11 mouse cellular contexts compared by ENCODE assay signal in the genomic region with DNA sequence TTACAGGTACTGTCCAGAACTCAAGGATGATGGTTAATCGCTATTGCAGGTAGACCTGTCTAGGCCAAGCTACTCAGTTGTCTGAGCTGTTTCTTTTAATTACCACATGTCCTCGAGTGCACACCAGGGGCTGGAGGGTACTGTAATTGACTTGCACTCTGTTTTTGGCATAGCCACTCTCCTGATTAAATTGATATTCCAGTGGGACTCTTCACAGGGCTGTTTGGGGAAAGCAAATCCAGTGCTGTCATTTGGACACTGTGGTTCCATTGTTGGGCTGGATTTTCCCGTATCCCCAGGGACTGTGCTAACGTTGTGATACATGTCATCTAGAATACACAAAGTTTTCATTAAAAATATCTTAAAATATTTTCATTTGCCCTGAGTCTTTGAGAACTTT. TPM values are rescaled to one million over a fixed set of nuclear protein-coding genes. Genes with fewer than 3 reads are reported as not detected.
A peak's percentile ranks its signal among the peaks of the same experiment; 100 is the strongest.
DNase-seq lines count a peak whose midpoint lies in the region; ATAC-seq lines count a peak whose summit lies in the region.
"Had no signal": no experiment of that assay in that cellular context is flagged by ENCODE, and none has a peak within 500 bp of the region (broad histone marks: within the 10 kb centered on the region; RNA-seq: fewer than 3 reads in every experiment).

No protein-coding gene starts in this region.

- H3K4me1 ChIP-seq in kidney, embryonic 16.5 days (ENCODE audit: insufficient read depth, low read length) = peaks cover 12% of the 10 kb centered on the region; the same call in 1 of the 2 replicates
- H3K4me1 ChIP-seq in forebrain, embryonic 14.5 days (ENCODE audit: control insufficient read depth, insufficient read depth, low read length) = peaks cover 13% of the 10 kb centered on the region
- H3K4me1 ChIP-seq in midbrain, embryonic 11.5 days (ENCODE audit: control insufficient read depth, insufficient read depth, low read length) = peaks cover 17% of the 10 kb centered on the region

- peak overlapping the region; percentile 68 for H3K4me2 ChIP-seq in kidney, embryonic 16.5 days (replicated peaks; ENCODE audit: low read depth, low read length)
- peak overlapping the region; percentile 70; the same call in 1 of the 2 replicates for H3K4me2 ChIP-seq in forebrain, embryonic 14.5 days (ENCODE audit: low read length)
- peak overlapping the region; percentile 75; the same call in 1 of the 2 replicates for H3K4me2 ChIP-seq in midbrain, embryonic 11.5 days

- no peak overlapping the region; the same call in 1 of the 2 replicates for H3K9ac ChIP-seq in kidney, embryonic 16.5 days (replicated peaks; ENCODE audit: low read length)
- no peak overlapping the region; the same call in 1 of the 2 replicates for H3K9ac ChIP-seq in forebrain, embryonic 14.5 days (ENCODE audit: low read length)
- H3K9ac ChIP-seq in midbrain, embryonic 11.5 days (ENCODE audit: low read length) = no peak overlapping the region

- H3K9me3 ChIP-seq in kidney, embryonic 16.5 days (ENCODE audit: low read length) = no peaks in the 10 kb centered on the region
- no peaks in the 10 kb centered on the region for H3K9me3 ChIP-seq in forebrain, embryonic 14.5 days (replicated peaks; ENCODE audit: control insufficient read depth, low read length)
- H3K9me3 ChIP-seq in midbrain, embryonic 11.5 days (ENCODE audit: control insufficient read depth, low read length) = no peaks in the 10 kb centered on the region

- no peak overlapping the region for H3K27ac ChIP-seq in kidney, embryonic 16.5 days (ENCODE audit: low read length)
- H3K27ac ChIP-seq in forebrain, embryonic 14.5 days (ENCODE audit: low read depth, low read length) = no peak overlapping the region
- H3K27ac ChIP-seq in midbrain, embryonic 11.5 days (ENCODE audit: low read depth, low read length) = no peak overlapping the region

- WGBS in kidney, embryonic 16.5 days = 70% methylated on average over 4 of the region's 4 CpGs
- 54% methylated on average over 4 of the region's 4 CpGs for WGBS in forebrain, embryonic 14.5 days
- 79% methylated on average over 4 of the region's 4 CpGs for WGBS in midbrain, embryonic 11.5 days

- no peaks in the 10 kb centered on the region for H3K27me3 ChIP-seq in kidney, embryonic 16.5 days (ENCODE audit: insufficient read depth, low read length)
- H3K27me3 ChIP-seq in forebrain, embryonic 14.5 days (replicated peaks; ENCODE audit: control insufficient read depth, insufficient read depth, low read length) = no peaks in the 10 kb centered on the region
- no peaks in the 10 kb centered on the region for H3K27me3 ChIP-seq in midbrain, embryonic 11.5 days (ENCODE audit: control insufficient read depth, insufficient read depth, low read length)
- H3K27me3 ChIP-seq: Patski had no signal

- no peak overlapping the region; the same call in 1 of the 2 replicates for H3K4me3 ChIP-seq in kidney, embryonic 16.5 days (ENCODE audit: low read length)
- H3K4me3 ChIP-seq in forebrain, embryonic 14.5 days (ENCODE audit: low read depth, low read length) = no peak overlapping the region
- H3K4me3 ChIP-seq in midbrain, embryonic 11.5 days (ENCODE audit: low read depth, low read length) = no peak overlapping the region

- H3K36me3 ChIP-seq in kidney, embryonic 16.5 days (ENCODE audit: insufficient read depth, low read length) = no peaks in the 10 kb centered on the region
- H3K36me3 ChIP-seq in forebrain, embryonic 14.5 days (ENCODE audit: control insufficient read depth, insufficient read depth, low read length) = no peaks in the 10 kb centered on the region
- H3K36me3 ChIP-seq in midbrain, embryonic 11.5 days (ENCODE audit: control insufficient read depth, insufficient read depth, low read length) = no peaks in the 10 kb centered on the region

- DNase-seq in kidney, postnatal 36 days = no peak
- DNase-seq in brain, adult 2 months (ENCODE audit: low read depth, low spot score) = peak; percentile 39
- no peak for DNase-seq in forebrain, embryonic 14.5 days (ENCODE audit: low spot score)
- no peak for DNase-seq in midbrain, embryonic 11.5 days (ENCODE audit: low spot score, missing footprints)
- no peak for DNase-seq in adrenal gland, postnatal 14 days
- no peak for DNase-seq in embryo, embryonic 10.5 days (ENCODE audit: low spot score)
- DNase-seq in urinary bladder, adult 18-20 months (ENCODE audit: low spot score in 2 of 2) = no peak
- DNase-seq: lung, postnatal 14 days; thymus, adult 2 months had no signal

- no peak for ATAC-seq in kidney, embryonic 16.5 days (ENCODE audit: low FRiP score, low TSS enrichment)
- no peak for ATAC-seq in forebrain, embryonic 14.5 days
- no peak for ATAC-seq in midbrain, embryonic 11.5 days (ENCODE audit: low FRiP score)
- ATAC-seq: Patski had no signal

RNA-seq across cellular contexts. Expression of a gene that starts 11.8 kb away (rescaled TPM):
- polyA plus RNA-seq in kidney, embryonic 16.5 days (2015; fragmentation: Nextera tagmentation; extraction: Ambion mirVana) = 9.5 and 10.1 TPM in 2 replicates
- 16.4 and 16.6 TPM in 2 replicates for polyA plus RNA-seq in forebrain, embryonic 14.5 days (2014; fragmentation: Nextera tagmentation; extraction: Ambion mirVana)
- polyA plus RNA-seq in midbrain, embryonic 11.5 days (2014; fragmentation: Nextera tagmentation; extraction: Ambion mirVana) = 7.3 and 8.6 TPM in 2 replicates
- 10.9 and 14.5 TPM in 2 replicates for total RNA-seq in adrenal gland, postnatal 14 days (2021)

RNA-seq across cellular contexts. Expression of a gene that starts 49.2 kb away (rescaled TPM):
- 53.1 and 57.7 TPM in 2 replicates for polyA plus RNA-seq in kidney, embryonic 16.5 days (2015; fragmentation: Nextera tagmentation; extraction: Ambion mirVana)
- 50.7 and 69.4 TPM in 2 replicates for polyA plus RNA-seq in forebrain, embryonic 14.5 days (2014; fragmentation: Nextera tagmentation; extraction: Ambion mirVana)
- polyA plus RNA-seq in midbrain, embryonic 11.5 days (2014; fragmentation: Nextera tagmentation; extraction: Ambion mirVana) = 104 and 115 TPM in 2 replicates
- 37.1 and 39.0 TPM in 2 replicates for total RNA-seq in adrenal gland, postnatal 14 days (2021)
